Mouse (Mus musculus) kidney, embryonic 15.5 days (tissue): ENCODE data around the gene Ubiad1. TPM values are rescaled to one million over a fixed set of nuclear protein-coding genes. Genes with fewer than 3 reads are reported as not detected.
A peak's percentile ranks its signal among the peaks of the same experiment; 100 is the strongest.

Experiments
- ATAC-seq: fragments of 200-750 bp; cut with Nextera tagmentation; replicated peaks from 2 replicates; pipeline ENCODE4 v1.8.0; 2017; ENCODE audit warnings: moderate TSS enrichment; ENCODE audit not compliant: low FRiP score
- H3K27ac ChIP-seq: fragments of 300-500 bp; sonication (generic); 2 replicates; pipeline ENCODE4 v1.5.1; 2015; ENCODE audit warnings: mild to moderate bottlenecking, inconsistent platforms
- H3K27me3 ChIP-seq: fragments of 300-500 bp; sonication (generic); 2 replicates; pipeline ENCODE4 v1.6.1; 2015; ENCODE audit warnings: inconsistent platforms
- H3K36me3 ChIP-seq: fragments of 300-500 bp; sonication (generic); 2 replicates; pipeline ENCODE4 v1.6.1; 2015; ENCODE audit warnings: inconsistent platforms
- H3K4me1 ChIP-seq: fragments of 300-500 bp; sonication (generic); 2 replicates; pipeline ENCODE4 v1.6.1; 2015; ENCODE audit warnings: inconsistent platforms
- H3K4me2 ChIP-seq: fragments of 300-500 bp; sonication (generic); 2 replicates; pipeline ENCODE4 v1.6.1; 2015; ENCODE audit warnings: moderate library complexity, mild to moderate bottlenecking, inconsistent platforms
- H3K4me3 ChIP-seq: fragments of 300-500 bp; sonication (generic); replicated peaks from 2 replicates; pipeline ENCODE4 v1.5.1; 2015; ENCODE audit warnings: mild to moderate bottlenecking, inconsistent platforms
- H3K9ac ChIP-seq: fragments of 300-500 bp; sonication (generic); 2 replicates; pipeline ENCODE4 v1.6.1; 2015; ENCODE audit warnings: mild to moderate bottlenecking, inconsistent platforms
- H3K9me3 ChIP-seq: fragments of 300-500 bp; sonication (generic); replicated peaks from 2 replicates; pipeline ENCODE4 v1.6.1; 2016; ENCODE audit warnings: inconsistent platforms
- WGBS: fragments of 180-500 bp; shearing (Covaris S2); methylation state at CpG from one replicate; pipeline ENCODE4 v1.1.7; 2015; ENCODE audit warnings: mixed read lengths; 5-methylcytosine and 5-hydroxymethylcytosine counted together
- polyA plus RNA-seq: library from polyadenylated mRNA; unstranded; fragments of >200 nt; fragmentation: Nextera tagmentation; extraction: Ambion mirVana; gene quantifications from 2 replicates; pipeline ENCODE4 v1.2.1, GENCODE M21; 2015

The Ubiad1 gene
- polyA plus RNA-seq, 1 experiment from 2014 or later, result 26.8 TPM

DNA sequence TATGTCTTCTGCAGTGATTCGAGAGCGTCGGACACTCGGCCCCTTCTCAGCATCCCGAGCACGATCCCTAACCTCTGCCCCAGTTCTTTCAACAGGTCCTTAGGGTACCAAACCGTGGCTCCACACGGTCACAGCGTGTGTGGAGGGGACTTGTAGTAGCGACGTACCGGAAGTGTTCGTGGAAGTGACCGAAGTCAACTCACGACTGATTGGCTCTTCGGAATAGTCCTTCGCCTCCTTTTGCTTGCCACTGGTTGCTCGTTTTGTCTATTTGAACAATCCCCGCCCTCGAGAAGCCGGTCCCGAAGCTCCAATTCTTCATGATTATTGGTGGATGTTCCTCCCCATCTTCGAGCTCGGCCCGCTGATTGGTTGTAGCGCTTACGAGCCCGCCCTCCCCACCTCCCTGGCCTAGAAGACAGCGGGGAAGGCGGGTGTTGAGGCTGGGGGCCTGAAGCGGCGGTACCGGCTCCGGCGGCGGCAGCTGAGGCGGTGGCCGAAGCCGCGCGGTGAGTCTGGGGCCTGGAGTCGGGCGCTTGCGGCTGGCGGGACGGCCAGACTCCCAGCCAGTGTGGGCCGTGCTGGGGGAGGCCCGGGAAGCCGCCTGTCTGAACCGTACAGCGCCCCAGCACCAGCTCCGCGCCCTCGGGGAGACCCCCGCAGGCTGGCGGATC is 3.7 kb upstream of the Ubiad1 start, which contains the start of gene Mtor:
Mtor (plus strand) TSS at position 433 of the 674 bp plus-strand sequence.
- Histone ChIP-seq H3K9me3 (no peaks in the 10 kb centered on the region), H3K36me3 (peaks cover 14% of the 10 kb centered on the region), H3K4me1 (peaks cover 29% of the 10 kb centered on the region), H3K27me3 (no peaks in the 10 kb centered on the region), H3K27ac (peak within 1 kb of the TSS; percentile 82), H3K9ac (peak within 1 kb of the TSS; percentile 79), H3K4me3 (peak within 1 kb of the TSS; percentile 85), H3K4me2 (peak within 1 kb of the TSS; percentile 66)
- peak; percentile 96 for ATAC-seq
- WGBS, result under 1% methylated on average over 56 of the region's 56 CpGs

DNA sequence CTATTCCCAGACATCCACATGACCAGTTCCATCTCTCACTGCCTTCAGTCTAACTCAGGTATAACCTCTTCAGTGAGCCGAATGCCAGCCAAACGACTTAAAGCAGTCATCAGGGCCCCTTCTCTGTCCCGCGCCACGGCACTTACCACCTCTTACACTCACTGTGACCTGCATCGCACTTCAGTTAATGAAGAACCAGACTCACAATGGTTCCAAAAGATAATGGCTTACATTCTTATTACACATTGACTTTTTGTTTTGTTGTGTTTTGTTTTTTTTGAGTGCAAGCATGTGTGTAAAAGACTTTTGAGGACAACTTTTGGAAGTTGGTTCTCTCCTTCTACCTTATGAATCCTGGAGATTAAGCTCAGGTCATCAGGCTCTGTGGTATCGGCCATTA is 2.0 kb downstream of the Ubiad1 start:
- no peak overlapping the region for H3K4me2 ChIP-seq
- no peak overlapping the region for H3K4me3 ChIP-seq
- no peak overlapping the region for H3K9ac ChIP-seq
- no peaks in the 10 kb centered on the region for H3K9me3 ChIP-seq
- H3K27me3 ChIP-seq, result no peaks in the 10 kb centered on the region
- no peak overlapping the region for H3K27ac ChIP-seq
- H3K36me3 ChIP-seq, result 0 out of 2 replicates have a peak, but pooled peaks cover 8% of the 10 kb centered on the region
- 87% methylated on average over 7 of the region's 7 CpGs for WGBS
- ATAC-seq, result no peak
- H3K4me1 ChIP-seq, result peaks cover 37% of the 10 kb centered on the region

DNA sequence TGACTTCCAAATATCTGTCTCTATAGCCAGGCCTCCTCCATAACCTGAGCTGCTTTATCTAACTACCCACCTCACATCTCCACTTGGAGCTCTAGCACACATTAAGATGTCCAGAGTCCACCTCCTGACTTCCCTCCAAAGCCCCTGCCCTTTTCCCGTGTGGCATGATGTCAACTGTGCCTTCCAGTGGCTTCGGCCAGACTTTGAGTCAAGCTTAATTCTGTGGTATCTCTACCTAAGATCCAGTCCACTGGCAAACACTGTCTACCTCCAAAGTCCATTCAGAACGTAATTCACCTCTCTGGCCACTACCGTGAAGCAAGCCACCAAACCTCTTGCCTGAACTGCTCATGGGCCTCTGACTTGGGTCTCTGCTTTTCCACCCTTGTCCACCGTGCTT is 2.6 kb downstream of the Ubiad1 start:
- Histone ChIP-seq H3K9me3 (no peaks in the 10 kb centered on the region), H3K4me1 (peaks cover 35% of the 10 kb centered on the region), H3K27me3 (no peaks in the 10 kb centered on the region), H3K9ac (no peak overlapping the region), H3K4me3 (no peak overlapping the region), H3K4me2 (0 out of 2 replicates have a peak overlapping the region, but pooled peaks have one; percentile 12), H3K36me3 (0 out of 2 replicates have a peak, but pooled peaks cover 8% of the 10 kb centered on the region), H3K27ac (no peak overlapping the region)
- no peak for ATAC-seq
- WGBS, result 92% methylated on average over 5 of the region's 5 CpGs

DNA sequence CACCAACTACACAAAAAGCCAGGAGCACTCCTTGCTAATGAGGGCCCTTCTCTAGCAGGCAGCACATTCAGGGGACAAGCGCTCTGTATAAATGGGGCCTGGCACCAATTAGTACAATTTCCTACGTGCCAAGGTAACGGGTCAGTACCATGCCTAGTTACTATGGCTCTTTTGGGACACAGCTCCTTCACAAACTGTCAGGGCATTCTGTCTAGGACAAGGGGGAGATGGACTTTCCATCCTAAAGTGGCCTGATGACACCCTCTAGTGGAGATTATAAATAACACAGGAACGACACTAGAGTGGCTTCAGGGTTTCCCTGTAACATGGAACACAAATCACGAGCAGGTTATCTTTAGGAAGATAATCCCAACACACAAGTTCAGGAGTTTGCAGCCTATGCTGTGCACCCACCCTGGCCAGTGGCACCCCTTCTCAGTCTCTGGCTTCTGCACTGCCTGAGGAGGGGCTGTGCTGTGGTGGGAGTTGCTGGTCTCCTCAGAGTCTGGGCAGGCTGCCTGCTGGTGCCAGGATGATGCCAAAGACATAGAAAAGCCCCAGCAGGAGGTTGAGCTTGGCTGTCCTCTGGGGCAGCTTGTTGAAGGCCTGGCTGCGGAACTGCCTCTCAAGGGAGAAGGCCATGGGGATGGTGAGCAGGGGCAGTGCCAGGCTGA is 8.8 kb downstream of the Ubiad1 start:
- H3K4me1 ChIP-seq, result no peaks in the 10 kb centered on the region
- ATAC-seq, result no peak
- peaks cover 18% of the 10 kb centered on the region for H3K36me3 ChIP-seq
- no peak overlapping the region for H3K4me3 ChIP-seq
- no peak overlapping the region for H3K27ac ChIP-seq
- WGBS, result 67% methylated on average over 6 of the region's 6 CpGs
- no peaks in the 10 kb centered on the region for H3K27me3 ChIP-seq
- H3K4me2 ChIP-seq, result no peak overlapping the region
- no peak overlapping the region for H3K9ac ChIP-seq
- no peaks in the 10 kb centered on the region for H3K9me3 ChIP-seq

DNA sequence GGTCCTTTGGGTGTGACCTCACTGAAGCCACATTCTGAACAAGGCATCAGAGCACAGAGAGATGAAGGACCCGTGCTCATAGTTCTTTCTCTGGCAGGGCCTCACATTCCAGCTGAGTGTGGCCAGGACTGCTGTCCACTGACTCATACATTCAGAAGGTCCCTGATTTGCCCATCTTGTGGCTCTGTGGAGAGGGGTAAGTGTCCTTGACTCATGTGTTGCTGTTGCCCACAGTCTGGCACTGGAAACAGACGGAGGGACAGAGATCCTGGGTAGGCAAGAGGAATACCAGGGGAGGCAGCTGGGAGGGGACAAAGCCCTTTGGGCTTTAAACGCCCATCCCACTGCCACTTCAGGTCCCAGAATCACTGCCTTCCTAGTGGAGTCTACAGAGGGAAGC is 9.5 kb downstream of the Ubiad1 start:
- no peak overlapping the region for H3K4me3 ChIP-seq
- H3K4me2 ChIP-seq, result no peak overlapping the region
- WGBS, result 82% methylated on average over 3 of the region's 3 CpGs
- H3K27me3 ChIP-seq, result no peaks in the 10 kb centered on the region
- H3K4me1 ChIP-seq, result no peaks in the 10 kb centered on the region
- no peak for ATAC-seq
- H3K36me3 ChIP-seq, result peaks cover 15% of the 10 kb centered on the region
- no peak overlapping the region for H3K9ac ChIP-seq
- no peaks in the 10 kb centered on the region for H3K9me3 ChIP-seq
- no peak overlapping the region for H3K27ac ChIP-seq

DNA sequence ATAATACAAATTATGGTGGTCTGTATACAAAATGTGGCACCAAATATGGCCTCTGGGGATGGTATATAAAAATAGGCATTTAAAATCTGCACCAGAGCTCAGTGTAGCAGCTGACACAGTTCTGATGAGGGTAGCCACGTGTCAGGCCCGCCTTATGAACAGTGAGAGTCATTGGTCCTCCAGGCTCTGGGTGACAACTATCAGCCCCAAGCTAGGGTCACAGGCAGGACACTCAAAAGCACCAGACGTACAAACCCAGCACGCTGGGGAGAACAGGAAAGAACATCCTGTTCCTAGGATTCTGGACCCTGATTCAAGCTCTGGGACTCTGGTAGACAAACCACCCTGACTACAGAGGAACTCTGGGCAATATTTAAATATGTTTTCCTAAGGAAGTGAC is 10.0 kb downstream of the Ubiad1 start:
- no peak overlapping the region for H3K9ac ChIP-seq
- ATAC-seq, result no peak
- H3K4me2 ChIP-seq, result no peak overlapping the region
- peaks cover 12% of the 10 kb centered on the region for H3K36me3 ChIP-seq
- no peaks in the 10 kb centered on the region for H3K9me3 ChIP-seq
- no peak overlapping the region for H3K27ac ChIP-seq
- H3K4me1 ChIP-seq, result no peaks in the 10 kb centered on the region
- no peaks in the 10 kb centered on the region for H3K27me3 ChIP-seq
- WGBS, result 86% methylated on average over 4 of the region's 4 CpGs
- no peak overlapping the region for H3K4me3 ChIP-seq

DNA sequence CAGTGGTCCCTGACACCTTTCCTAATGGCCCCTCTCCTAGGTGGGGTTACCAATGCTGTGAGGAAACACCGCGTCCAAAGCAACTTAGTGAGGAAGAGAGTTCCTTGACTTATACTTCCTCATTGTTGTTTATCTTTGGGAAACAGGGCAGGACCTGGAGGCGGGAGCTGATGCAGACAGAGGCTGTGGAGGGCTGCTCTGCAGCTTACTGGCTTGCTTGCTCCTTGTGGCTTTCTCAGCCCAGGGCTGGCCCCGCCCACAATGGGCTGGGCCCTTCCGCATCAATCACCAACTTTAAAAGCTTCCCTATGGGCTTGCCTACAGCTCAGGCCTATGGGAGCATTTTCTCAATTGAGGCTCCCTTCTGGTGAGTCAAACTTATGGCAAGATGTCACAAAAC is 10.8 kb downstream of the Ubiad1 start:
- Histone ChIP-seq H3K27me3 (no peaks in the 10 kb centered on the region), H3K9me3 (no peaks in the 10 kb centered on the region), H3K27ac (no peak overlapping the region), H3K4me1 (no peaks in the 10 kb centered on the region), H3K9ac (no peak overlapping the region), H3K36me3 (peaks cover 12% of the 10 kb centered on the region), H3K4me3 (no peak overlapping the region), H3K4me2 (no peak overlapping the region)
- ATAC-seq, result no peak
- 75% methylated on average over 5 of the region's 5 CpGs for WGBS

DNA sequence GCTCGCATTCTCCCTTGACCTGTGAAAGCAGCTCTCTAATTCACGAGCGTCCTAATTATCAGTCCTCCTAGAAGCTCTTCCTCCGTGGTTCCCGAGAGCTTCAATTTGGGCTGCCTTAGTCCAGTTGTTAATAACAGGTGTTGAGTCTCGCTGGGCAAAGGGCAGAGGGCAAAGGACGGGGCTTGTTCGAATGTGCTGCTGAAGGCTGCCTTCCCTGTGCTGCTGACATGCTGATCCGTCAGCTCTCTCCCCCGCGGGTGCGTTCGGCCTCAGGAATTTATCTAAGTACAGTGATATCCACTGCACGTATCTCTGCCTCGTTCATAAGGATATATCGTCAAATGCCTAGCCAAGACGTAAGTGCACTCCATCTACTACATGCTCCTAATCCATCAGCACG is 11.2 kb downstream of the Ubiad1 start:
- H3K9ac ChIP-seq, result no peak overlapping the region
- H3K4me1 ChIP-seq, result no peaks in the 10 kb centered on the region
- H3K36me3 ChIP-seq, result peaks cover 11% of the 10 kb centered on the region
- H3K4me2 ChIP-seq, result no peak overlapping the region
- ATAC-seq, result no peak
- 57% methylated on average over 18 of the region's 18 CpGs for WGBS
- no peaks in the 10 kb centered on the region for H3K9me3 ChIP-seq
- no peak overlapping the region for H3K27ac ChIP-seq
- H3K27me3 ChIP-seq, result no peaks in the 10 kb centered on the region
- H3K4me3 ChIP-seq, result no peak overlapping the region

DNA sequence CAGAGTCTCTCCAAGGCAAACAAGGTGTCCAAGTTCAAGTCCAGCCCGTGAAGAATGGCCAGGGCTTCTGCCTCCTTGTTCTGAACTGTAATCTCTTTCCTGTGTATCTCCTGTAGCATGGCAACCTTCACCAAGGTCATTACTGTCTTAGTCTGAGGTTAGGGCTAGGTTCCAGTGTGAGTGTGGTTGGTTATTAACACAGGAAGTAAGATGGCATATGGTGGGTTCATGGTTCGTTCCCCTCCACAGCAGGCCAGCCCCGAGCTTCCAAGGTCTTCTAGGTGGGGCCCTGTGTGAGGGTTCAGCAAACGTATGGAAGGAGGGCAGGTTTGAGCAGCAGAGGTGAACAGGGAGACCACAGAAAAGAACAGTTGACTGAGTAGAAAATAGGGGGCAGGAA is 12.1 kb downstream of the Ubiad1 start:
- WGBS, result 68% methylated on average over 4 of the region's 4 CpGs
- H3K36me3 ChIP-seq, result peaks cover 10% of the 10 kb centered on the region
- H3K9ac ChIP-seq, result no peak overlapping the region
- H3K4me1 ChIP-seq, result no peaks in the 10 kb centered on the region
- no peak overlapping the region for H3K4me3 ChIP-seq
- no peak overlapping the region for H3K4me2 ChIP-seq
- peak; percentile 50; the same call in 1 of the 2 replicates for ATAC-seq
- no peak overlapping the region for H3K27ac ChIP-seq
- H3K9me3 ChIP-seq, result no peaks in the 10 kb centered on the region
- no peaks in the 10 kb centered on the region for H3K27me3 ChIP-seq

DNA sequence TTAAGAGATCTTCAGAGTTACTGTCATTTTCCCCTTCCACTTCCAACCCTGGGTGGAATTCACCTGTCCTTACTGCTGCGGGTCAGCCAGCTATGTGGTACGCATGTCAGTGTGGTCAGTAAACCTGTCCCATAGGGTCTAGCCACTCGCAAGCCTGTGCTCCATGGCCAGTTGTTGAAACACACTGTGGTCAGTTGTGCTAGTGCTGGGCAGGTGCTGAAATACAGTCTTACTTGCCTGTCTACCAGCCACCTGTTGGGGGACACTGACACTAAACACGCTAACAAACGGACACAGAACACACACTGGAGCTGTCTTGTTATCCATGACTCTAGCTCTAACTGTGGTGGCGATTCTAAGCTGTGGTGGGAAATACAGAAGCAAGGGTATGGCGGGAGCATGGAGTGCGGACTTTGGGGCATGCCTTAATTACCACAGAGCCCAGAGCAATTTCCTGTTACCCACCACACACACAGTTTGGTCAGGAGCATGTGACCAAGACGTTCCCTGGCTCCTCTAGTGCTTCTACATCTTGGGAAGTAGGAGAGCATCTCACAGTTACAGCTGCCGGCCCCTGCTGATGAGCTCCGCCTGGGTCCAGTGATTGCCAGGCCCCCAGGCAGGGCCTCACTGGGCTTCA is 13.6 kb downstream of the Ubiad1 start:
- 76% methylated on average over 11 of the region's 11 CpGs for WGBS
- no peak overlapping the region for H3K4me3 ChIP-seq
- ATAC-seq, result no peak
- no peak overlapping the region for H3K9ac ChIP-seq
- no peaks in the 10 kb centered on the region for H3K9me3 ChIP-seq
- no peaks in the 10 kb centered on the region for H3K27me3 ChIP-seq
- no peak overlapping the region for H3K27ac ChIP-seq
- no peak overlapping the region for H3K4me2 ChIP-seq
- H3K36me3 ChIP-seq, result peaks cover 6% of the 10 kb centered on the region
- H3K4me1 ChIP-seq, result no peaks in the 10 kb centered on the region

DNA sequence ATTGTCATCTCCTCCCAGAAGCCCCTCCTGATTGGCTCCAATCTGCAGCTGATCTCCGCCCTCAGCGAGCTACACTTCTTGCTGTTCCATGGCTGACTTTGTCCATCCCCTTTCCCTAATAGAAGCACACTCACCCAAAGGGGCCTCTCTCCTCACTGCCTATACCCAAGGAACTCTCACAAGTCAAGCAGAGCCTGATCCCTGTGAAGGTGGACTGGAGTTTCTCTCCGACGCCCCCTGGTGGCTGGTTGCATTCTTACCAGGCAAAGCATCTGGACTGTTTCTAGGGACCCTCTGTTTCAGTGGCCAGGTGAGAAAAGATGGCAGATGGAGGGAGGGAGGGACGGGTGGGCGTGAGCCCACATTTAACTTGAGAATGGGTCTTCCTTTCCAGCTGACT is 14.9 kb downstream of the Ubiad1 start:
- H3K36me3 ChIP-seq, result peaks cover 5% of the 10 kb centered on the region; the same call in 1 of the 2 replicates
- H3K9ac ChIP-seq, result no peak overlapping the region
- H3K27me3 ChIP-seq, result no peaks in the 10 kb centered on the region
- 24% methylated on average over 6 of the region's 6 CpGs for WGBS
- H3K4me3 ChIP-seq, result no peak overlapping the region
- no peak overlapping the region for H3K4me2 ChIP-seq
- no peak overlapping the region for H3K27ac ChIP-seq
- H3K9me3 ChIP-seq, result no peaks in the 10 kb centered on the region
- ATAC-seq, result peak; percentile 31; the same call in 1 of the 2 replicates
- H3K4me1 ChIP-seq, result no peaks in the 10 kb centered on the region

DNA sequence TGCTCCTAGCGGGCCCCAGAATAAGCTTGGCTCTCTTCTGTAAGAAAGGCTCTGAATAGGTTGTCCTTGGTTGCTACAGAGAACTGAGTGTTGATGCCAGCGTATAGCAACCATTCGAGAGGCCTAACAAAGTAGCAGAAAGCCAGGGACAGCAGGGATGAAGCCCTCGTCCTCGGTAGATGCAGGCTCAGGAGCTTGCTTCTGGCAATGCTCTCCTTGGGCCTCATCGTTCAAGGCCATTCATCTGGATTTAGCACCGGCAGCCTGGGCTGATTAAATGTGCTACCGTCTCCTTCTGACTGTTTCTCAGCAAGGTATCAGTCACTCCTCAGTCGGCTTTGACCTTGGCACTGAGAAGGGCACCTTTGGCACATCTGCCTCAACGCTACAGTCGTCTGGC is 15.4 kb downstream of the Ubiad1 start:
- no peaks in the 10 kb centered on the region for H3K27me3 ChIP-seq
- H3K4me2 ChIP-seq, result no peak overlapping the region
- no peaks in the 10 kb centered on the region for H3K9me3 ChIP-seq
- H3K4me3 ChIP-seq, result no peak overlapping the region
- ATAC-seq, result no peak
- no peak overlapping the region for H3K9ac ChIP-seq
- H3K4me1 ChIP-seq, result no peaks in the 10 kb centered on the region
- 88% methylated on average over 11 of the region's 11 CpGs for whole genome bisulfite sequencing
- peaks cover 4% of the 10 kb centered on the region; the same call in 1 of the 2 replicates for H3K36me3 ChIP-seq
- H3K27ac ChIP-seq, result no peak overlapping the region
